In the genomic region with DNA sequence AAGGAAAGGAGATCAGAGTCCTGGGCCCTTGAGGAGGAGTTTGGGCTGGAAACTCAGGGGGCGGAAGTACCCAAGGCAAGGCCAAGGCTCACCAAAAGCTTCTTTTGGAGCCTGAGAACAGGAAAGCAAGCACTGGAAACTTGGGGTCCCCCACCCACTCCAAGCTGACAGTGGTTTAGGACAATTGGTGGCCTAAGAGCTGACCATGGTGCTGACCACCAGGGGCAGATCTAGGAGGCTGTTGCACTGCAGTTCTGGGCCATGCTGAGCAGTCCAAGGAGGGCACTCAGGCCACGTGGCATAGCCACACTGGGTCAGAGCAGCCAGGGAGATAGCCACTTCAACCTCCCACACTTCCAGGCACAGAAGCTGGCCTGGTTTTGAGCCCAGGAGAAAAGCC, we compare ENCODE assay signal across 19 mouse cellular contexts.
DNase-seq lines count a peak whose midpoint lies in the region; ATAC-seq and TF ChIP-seq lines count a peak whose summit lies in the region.
"Had no signal": no experiment of that assay in that cellular context is flagged by ENCODE, and none has a peak within 500 bp of the region (broad histone marks: within the 10 kb centered on the region; RNA-seq: fewer than 3 reads in every experiment).

No protein-coding gene starts in this region.

- H3K4me1 ChIP-seq in lung, postnatal 0 days (ENCODE audit: insufficient read depth, low read depth, low read length): no peaks in the 10 kb centered on the region
- H3K4me1 ChIP-seq in forebrain, embryonic 11.5 days (replicated peaks; ENCODE audit: control insufficient read depth, insufficient read depth, low read length): no peaks in the 10 kb centered on the region
- H3K4me1 ChIP-seq: liver, embryonic 13.5 days had no signal

- no peak for TF ChIP-seq EP300 in lung, postnatal 0 days (IDR thresholded peaks at IDR 0.05)

- no peak for ATAC-seq in lung, postnatal 0 days
- no peak for ATAC-seq in forebrain, embryonic 11.5 days (replicated peaks; ENCODE audit: low FRiP score)
- ATAC-seq: forebrain, postnatal 0 days had no signal

- intact Hi-C loops in gastrocnemius, adult 2 months (cut with DNase I): loop anchor here (10.0 kb wide), 1 partner anchor 94 kb away; no protein-coding TSS in a partner anchor
- intact Hi-C loops in left cerebral cortex, postnatal 14 days (cut with DNase I): loop anchor here (5.0 kb wide), 1 partner anchor 48 kb away; no protein-coding TSS in a partner anchor

- DNase-seq in gastrocnemius, adult 2 months: peak; percentile 5
- no peak for DNase-seq in gastrocnemius, adult 8-10 months (ENCODE audit: low spot score in 2 of 2)
- DNase-seq in lung, postnatal 0 days (ENCODE audit: low spot score): no peak
- DNase-seq in lung, adult 18-20 months: no peak
- peak; percentile 46 for DNase-seq in forelimb bud, embryonic 11.5 days (ENCODE audit: low read depth, low spot score)
- DNase-seq in forebrain, embryonic 11.5 days (ENCODE audit: low spot score): no peak
- no peak for DNase-seq in cerebellum, adult 11-12 months
- no peak for DNase-seq in left cerebral cortex, postnatal 14 days (ENCODE audit: low spot score in 2 of 2)
- DNase-seq: adrenal gland, adult 8-10 months; cerebellum, adult 8-10 months; forebrain, postnatal 0 days; gastrocnemius, postnatal 25 days; kidney, adult 8-10 months; liver, embryonic 13.5 days; lung, postnatal 4 days; thymus, adult 18-20 months had no signal

- H3K9ac ChIP-seq in lung, postnatal 0 days (replicated peaks; ENCODE audit: low read depth): no peak overlapping the region
- H3K9ac ChIP-seq in forebrain, embryonic 11.5 days (ENCODE audit: low read length): no peak overlapping the region
- H3K9ac ChIP-seq: forebrain, postnatal 0 days; hindbrain, embryonic 15.5 days; liver, embryonic 13.5 days had no signal

- H3K27ac ChIP-seq in gastrocnemius, adult 2 months: no peak overlapping the region
- no peak overlapping the region for H3K27ac ChIP-seq in lung, postnatal 0 days (ENCODE audit: low read length)
- no peak overlapping the region for H3K27ac ChIP-seq in forebrain, embryonic 11.5 days (ENCODE audit: low read depth, low read length)
- H3K27ac ChIP-seq: heart, embryonic 10.5 days; hindbrain, embryonic 15.5 days; liver, embryonic 13.5 days had no signal

- TF ChIP-seq CTCF in gastrocnemius, adult 2 months (IDR thresholded peaks at IDR 0.05): no peak
- TF ChIP-seq CTCF in lung, postnatal 0 days (IDR thresholded peaks at IDR 0.05): peak; percentile 33

- H3K27me3 ChIP-seq in lung, postnatal 0 days (replicated peaks; ENCODE audit: insufficient read depth, low read length): no peaks in the 10 kb centered on the region
- H3K27me3 ChIP-seq in forebrain, embryonic 11.5 days (ENCODE audit: control insufficient read depth, insufficient read depth, low read length): no peaks in the 10 kb centered on the region
- H3K27me3 ChIP-seq: hindbrain, embryonic 15.5 days; liver, embryonic 13.5 days had no signal

- H3K9me3 ChIP-seq in lung, postnatal 0 days (ENCODE audit: low read length): no peaks in the 10 kb centered on the region
- H3K9me3 ChIP-seq in forebrain, embryonic 11.5 days (ENCODE audit: control insufficient read depth, low read length): no peaks in the 10 kb centered on the region
- H3K9me3 ChIP-seq: heart, embryonic 10.5 days; hindbrain, embryonic 15.5 days; liver, embryonic 13.5 days had no signal

- no peak overlapping the region for H3K4me3 ChIP-seq in gastrocnemius, adult 2 months
- no peak overlapping the region for H3K4me3 ChIP-seq in lung, postnatal 0 days (ENCODE audit: low read depth, low read length)
- H3K4me3 ChIP-seq in forebrain, embryonic 11.5 days (ENCODE audit: low read depth, low read length): no peak overlapping the region
- H3K4me3 ChIP-seq: heart, embryonic 10.5 days; hindbrain, embryonic 15.5 days; liver, embryonic 13.5 days had no signal

- WGBS in lung, postnatal 0 days: 68% methylated on average over 2 of the region's 2 CpGs
- 84% methylated on average over 2 of the region's 2 CpGs for WGBS in forebrain, embryonic 11.5 days

- H3K36me3 ChIP-seq in lung, postnatal 0 days (ENCODE audit: insufficient read depth, low read length): no peaks in the 10 kb centered on the region
- H3K36me3 ChIP-seq in forebrain, embryonic 11.5 days (ENCODE audit: control insufficient read depth, insufficient read depth, low read length): no peaks in the 10 kb centered on the region
- H3K36me3 ChIP-seq: heart, embryonic 10.5 days; hindbrain, embryonic 15.5 days; liver, embryonic 13.5 days had no signal

- no peak overlapping the region for H3K4me2 ChIP-seq in lung, postnatal 0 days (replicated peaks; ENCODE audit: low read depth, low read length)
- H3K4me2 ChIP-seq in forebrain, embryonic 11.5 days (ENCODE audit: low read depth, low read length, severe bottlenecking): no peak overlapping the region
- H3K4me2 ChIP-seq: hindbrain, embryonic 15.5 days; liver, embryonic 13.5 days; midbrain, embryonic 11.5 days had no signal

Comparison
In these comparisons a context has a peak if more than half of its experiments do, and no peak if none do; other contexts are left out.
1. DNase-seq: peak in gastrocnemius, adult 2 months (single experiment) and forelimb bud, embryonic 11.5 days (single experiment); none in gastrocnemius, adult 8-10 months (0 of 2), lung, postnatal 0 days (single experiment), lung, adult 18-20 months (0 of 2), forebrain, embryonic 11.5 days (single experiment), cerebellum, adult 11-12 months (single experiment) and left cerebral cortex, postnatal 14 days (0 of 2).